Mouse (Mus musculus): ENCODE data around the gene Procr. TPM values are rescaled to one million over a fixed set of nuclear protein-coding genes. Genes with fewer than 3 reads are reported as not detected.
"Not testable (repeated sequence)": the region's sequence is repeated elsewhere in the genome, so short reads cannot be mapped to it uniquely, and the experiment has no call there.

Gene Procr
- polyA plus RNA-seq, 1 experiment from 2014 or later: 1.3 TPM

GRCm38 (mm10) chr2:155729158-155729645 lies 21.7 kb upstream of the Procr start, which contains the start of gene Edem2:
TSS of gene Edem2 (minus strand) at chr2:155729475.
- DNase-seq (ENCODE audit: low spot score): peak; percentile 89
- Histone ChIP-seq H3K27ac (replicated peaks) (peak within 1 kb of the TSS; percentile 76), H3K4me3 (peak within 1 kb of the TSS; percentile 71), H3K4me1 (peaks cover 22% of the 10 kb centered on the region), H3K36me3 (0 out of 2 replicates have a peak, but pooled peaks cover 4% of the 10 kb centered on the region), H3K27me3 (ENCODE audit: low read depth, poor library complexity, severe bottlenecking) (no peaks in the 10 kb centered on the region), H3K9me3 (replicated peaks) (no peaks in the 10 kb centered on the region)
- WGBS: 0% methylated on average over 33 of the region's 33 CpGs

GRCm38 (mm10) chr2:155735080-155735479 lies 15.8 kb upstream of the Procr start:
- Histone ChIP-seq H3K36me3 (no peaks in the 10 kb centered on the region), H3K4me1 (no peaks in the 10 kb centered on the region), H3K4me3 (no peak overlapping the region), H3K27me3 (ENCODE audit: low read depth, poor library complexity, severe bottlenecking) (no peaks in the 10 kb centered on the region), H3K9me3 (replicated peaks) (no peaks in the 10 kb centered on the region), H3K27ac (replicated peaks) (no peak overlapping the region)
- no peak for DNase-seq (ENCODE audit: low spot score)
- 86% methylated on average over 5 of the region's 5 CpGs for WGBS

- not testable (repeated sequence) for DNase-seq (ENCODE audit: low spot score); H3K27ac ChIP-seq (replicated peaks); H3K27me3 ChIP-seq (ENCODE audit: low read depth, poor library complexity, severe bottlenecking); H3K4me1 ChIP-seq; H3K9me3 ChIP-seq (replicated peaks); H3K4me3 ChIP-seq; H3K36me3 ChIP-seq
- WGBS: 86% methylated on average over 5 of the region's 5 CpGs
These were observed 15.2 kb upstream of the Procr start, which contains the start of gene Gm17581 for GRCm38 (mm10) chr2:155735766-155736165. TSS of gene Gm17581 (minus strand) at chr2:155735866.

- Histone ChIP-seq H3K4me1 (no peaks in the 10 kb centered on the region), H3K4me3 (no peak overlapping the region), H3K27ac (replicated peaks) (no peak overlapping the region), H3K9me3 (replicated peaks) (no peaks in the 10 kb centered on the region), H3K27me3 (ENCODE audit: low read depth, poor library complexity, severe bottlenecking) (no peaks in the 10 kb centered on the region), H3K36me3 (no peaks in the 10 kb centered on the region)
- WGBS: 85% methylated on average over 6 of the region's 6 CpGs
- no peak for DNase-seq (ENCODE audit: low spot score)
These were observed 14.0 kb upstream of the Procr start for GRCm38 (mm10) chr2:155736936-155737335.

- Histone ChIP-seq H3K4me3 (no peak overlapping the region), H3K36me3 (no peaks in the 10 kb centered on the region), H3K4me1 (no peaks in the 10 kb centered on the region), H3K27ac (replicated peaks) (no peak overlapping the region), H3K9me3 (replicated peaks) (no peaks in the 10 kb centered on the region), H3K27me3 (ENCODE audit: low read depth, poor library complexity, severe bottlenecking) (no peaks in the 10 kb centered on the region)
- no peak for DNase-seq (ENCODE audit: low spot score)
- 79% methylated on average over 9 of the region's 9 CpGs for WGBS
These were observed 13.1 kb upstream of the Procr start for GRCm38 (mm10) chr2:155737803-155738202.

- 88% methylated on average over 11 of the region's 11 CpGs for WGBS
- no peaks in the 10 kb centered on the region for H3K36me3 ChIP-seq
- no peak overlapping the region for H3K4me3 ChIP-seq
- no peak overlapping the region for H3K27ac ChIP-seq (replicated peaks)
- H3K27me3 ChIP-seq (ENCODE audit: low read depth, poor library complexity, severe bottlenecking): no peaks in the 10 kb centered on the region
- no peaks in the 10 kb centered on the region for H3K4me1 ChIP-seq
- no peaks in the 10 kb centered on the region for H3K9me3 ChIP-seq (replicated peaks)
- DNase-seq (ENCODE audit: low spot score): no peak
These were observed 8.7 kb upstream of the Procr start for GRCm38 (mm10) chr2:155742211-155742610.

GRCm38 (mm10) chr2:155742931-155743337 lies 8.0 kb upstream of the Procr start:
- Histone ChIP-seq H3K9me3 (replicated peaks) (no peaks in the 10 kb centered on the region), H3K27ac (replicated peaks) (no peak overlapping the region), H3K27me3 (ENCODE audit: low read depth, poor library complexity, severe bottlenecking) (no peaks in the 10 kb centered on the region), H3K36me3 (no peaks in the 10 kb centered on the region), H3K4me3 (no peak overlapping the region), H3K4me1 (no peaks in the 10 kb centered on the region)
- no peak for DNase-seq (ENCODE audit: low spot score)
- WGBS: 89% methylated on average over 12 of the region's 12 CpGs

GRCm38 (mm10) chr2:155743351-155743750 lies 7.6 kb upstream of the Procr start:
- Histone ChIP-seq H3K9me3 (replicated peaks) (no peaks in the 10 kb centered on the region), H3K4me1 (no peaks in the 10 kb centered on the region), H3K27ac (replicated peaks) (no peak overlapping the region), H3K36me3 (no peaks in the 10 kb centered on the region), H3K27me3 (ENCODE audit: low read depth, poor library complexity, severe bottlenecking) (no peaks in the 10 kb centered on the region), H3K4me3 (no peak overlapping the region)
- 89% methylated on average over 9 of the region's 9 CpGs for WGBS
- DNase-seq (ENCODE audit: low spot score): no peak

GRCm38 (mm10) chr2:155745487-155745886 lies 5.4 kb upstream of the Procr start:
- 80% methylated on average over 3 of the region's 3 CpGs for WGBS
- Histone ChIP-seq H3K4me3 (no peak overlapping the region), H3K9me3 (replicated peaks) (no peaks in the 10 kb centered on the region), H3K36me3 (no peaks in the 10 kb centered on the region), H3K27me3 (ENCODE audit: low read depth, poor library complexity, severe bottlenecking) (no peaks in the 10 kb centered on the region), H3K27ac (replicated peaks) (no peak overlapping the region), H3K4me1 (no peaks in the 10 kb centered on the region)
- no peak for DNase-seq (ENCODE audit: low spot score)

- H3K27me3 ChIP-seq (ENCODE audit: low read depth, poor library complexity, severe bottlenecking): peaks cover 13% of the 10 kb centered on the region
- no peaks in the 10 kb centered on the region for H3K9me3 ChIP-seq (replicated peaks)
- H3K36me3 ChIP-seq: no peaks in the 10 kb centered on the region
- WGBS: 89% methylated on average over 4 of the region's 4 CpGs
- H3K4me3 ChIP-seq: no peak overlapping the region
- peaks cover 9% of the 10 kb centered on the region for H3K4me1 ChIP-seq
- DNase-seq (ENCODE audit: low spot score): no peak
- H3K27ac ChIP-seq (replicated peaks): no peak overlapping the region
These were observed 1.5 kb upstream of the Procr start for GRCm38 (mm10) chr2:155749394-155749793.

GRCm38 (mm10) chr2:155755746-155756145 lies 4.8 kb downstream of the Procr start:
- no peaks in the 10 kb centered on the region for H3K36me3 ChIP-seq
- WGBS: 4% methylated on average over 1 of the region's 1 CpGs
- DNase-seq (ENCODE audit: low spot score): peak; percentile 42

GRCm38 (mm10) chr2:155756855-155757566 lies 6.1 kb downstream of the Procr start:
- WGBS: 66% methylated on average over 14 of the region's 14 CpGs
- no peak overlapping the region for H3K4me3 ChIP-seq
- no peaks in the 10 kb centered on the region for H3K4me1 ChIP-seq
- no peaks in the 10 kb centered on the region for H3K36me3 ChIP-seq
- peaks cover 3% of the 10 kb centered on the region for H3K27me3 ChIP-seq (ENCODE audit: low read depth, poor library complexity, severe bottlenecking)
- no peak overlapping the region for H3K27ac ChIP-seq (replicated peaks)
- H3K9me3 ChIP-seq (replicated peaks): no peaks in the 10 kb centered on the region
- DNase-seq (ENCODE audit: low spot score): no peak

More at GRCm38 (mm10) chr2:155755746-155756145, 4.8 kb downstream of the Procr start:
- Histone ChIP-seq H3K27ac (replicated peaks) (no peak overlapping the region), H3K27me3 (ENCODE audit: low read depth, poor library complexity, severe bottlenecking) (peaks cover 13% of the 10 kb centered on the region), H3K4me1 (peaks cover 9% of the 10 kb centered on the region), H3K4me3 (no peak overlapping the region), H3K9me3 (replicated peaks) (no peaks in the 10 kb centered on the region)

GRCm38 (mm10) chr2:155764679-155765418 lies 13.9 kb downstream of the Procr start:
- no peaks in the 10 kb centered on the region for H3K36me3 ChIP-seq
- 55% methylated on average over 13 of the region's 13 CpGs for WGBS
- no peak overlapping the region for H3K4me3 ChIP-seq
- no peaks in the 10 kb centered on the region for H3K9me3 ChIP-seq (replicated peaks)
- no peaks in the 10 kb centered on the region for H3K4me1 ChIP-seq
- H3K27me3 ChIP-seq (ENCODE audit: low read depth, poor library complexity, severe bottlenecking): no peaks in the 10 kb centered on the region; the same call in 1 of the 2 replicates
- H3K27ac ChIP-seq (replicated peaks): no peak overlapping the region
- peak; percentile 71 for DNase-seq (ENCODE audit: low spot score)
